Mouse (Mus musculus): ENCODE data around the gene Xndc1. TPM values are rescaled to one million over a fixed set of nuclear protein-coding genes. Genes with fewer than 3 reads are reported as not detected.

The Xndc1 gene
- polyA plus RNA-seq, 1 experiment from 2014 or later, result 22.0 TPM

DNA sequence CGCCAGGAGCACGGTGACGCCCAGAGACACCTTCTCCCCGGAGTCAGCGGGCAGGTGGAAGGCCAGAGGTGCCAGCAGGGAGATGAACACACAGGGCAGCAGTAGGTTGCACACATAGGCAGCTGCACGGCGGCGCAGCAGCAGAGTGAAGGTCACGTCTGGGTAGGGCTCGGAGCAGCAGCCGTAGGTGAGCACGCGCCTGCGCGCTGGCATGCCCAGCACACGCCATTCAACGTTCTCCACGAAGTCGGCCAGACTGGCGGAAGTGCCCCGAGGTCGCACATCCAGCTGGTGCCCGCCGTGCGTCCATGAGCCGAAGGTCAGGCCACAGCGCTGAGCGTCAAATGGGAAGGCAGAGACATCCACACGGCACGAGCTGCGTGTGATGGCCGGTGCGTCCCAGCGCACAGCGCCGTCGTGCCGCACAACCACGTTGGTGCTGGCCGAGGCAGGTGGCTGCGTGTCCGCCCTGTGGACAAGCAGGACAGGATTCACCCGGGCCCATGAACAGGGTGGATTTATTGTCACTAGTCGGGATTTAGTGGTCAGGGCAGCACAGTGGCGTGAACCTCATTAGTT lies 47.9 kb downstream of the Xndc1 start:
- Histone ChIP-seq H3K4me2 (no peak overlapping the region), H3K9ac (no peak overlapping the region), H3K4me1 (replicated peaks) (no peaks in the 10 kb centered on the region), H3K27me3 (no peaks in the 10 kb centered on the region), H3K36me3 (peaks cover 2% of the 10 kb centered on the region), H3K4me3 (no peak overlapping the region), H3K9me3 (no peaks in the 10 kb centered on the region), H3K27ac (replicated peaks) (no peak overlapping the region)
- ATAC-seq (ENCODE audit: low read depth), result no peak
- 85% methylated on average over 45 of the region's 45 CpGs for WGBS

GRCm38 (mm10) chr7:102116579-102117331 lies 51.4 kb downstream of the Xndc1 start, which contains the start of gene Chrna10:
TSS of gene Chrna10 (minus strand) at chr7:102116828.
- H3K36me3 ChIP-seq, result peaks cover 36% of the 10 kb centered on the region
- no peaks in the 10 kb centered on the region for H3K9me3 ChIP-seq
- no peaks in the 10 kb centered on the region for H3K27me3 ChIP-seq
- H3K4me1 ChIP-seq (replicated peaks), result no peaks in the 10 kb centered on the region
- ATAC-seq (ENCODE audit: low read depth), result no peak
- no peak within 1 kb of the TSS for H3K4me2 ChIP-seq
- H3K27ac ChIP-seq (replicated peaks), result no peak within 1 kb of the TSS
- no peak within 1 kb of the TSS for H3K9ac ChIP-seq
- WGBS, result 64% methylated on average over 7 of the region's 7 CpGs
- no peak within 1 kb of the TSS for H3K4me3 ChIP-seq

DNA sequence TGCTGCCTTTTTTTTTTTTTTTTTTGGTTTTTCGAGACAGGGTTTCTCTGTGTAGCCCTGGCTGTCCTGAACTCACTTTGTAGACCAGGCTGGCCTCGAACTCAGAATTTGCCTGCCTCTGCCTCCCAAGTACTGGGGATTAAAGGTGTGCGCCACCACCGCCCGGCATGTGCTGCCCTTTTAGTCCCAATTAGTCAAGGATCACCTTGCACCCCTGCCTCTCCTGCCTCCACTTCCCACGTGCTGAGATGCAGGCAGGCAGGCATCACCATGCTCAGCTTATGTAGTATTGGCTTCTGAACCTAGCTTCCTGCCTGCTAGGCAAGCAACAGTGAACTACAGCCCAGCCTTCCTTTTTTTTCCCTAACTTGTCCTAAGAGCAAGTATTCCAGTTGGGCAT lies 52.1 kb downstream of the Xndc1 start:
- Histone ChIP-seq H3K9me3 (no peaks in the 10 kb centered on the region), H3K4me3 (no peak overlapping the region), H3K36me3 (peaks cover 42% of the 10 kb centered on the region), H3K4me1 (replicated peaks) (no peaks in the 10 kb centered on the region), H3K27me3 (no peaks in the 10 kb centered on the region), H3K27ac (replicated peaks) (no peak overlapping the region), H3K9ac (no peak overlapping the region), H3K4me2 (no peak overlapping the region)
- WGBS, result 76% methylated on average over 6 of the region's 6 CpGs
- ATAC-seq (ENCODE audit: low read depth), result no peak

GRCm38 (mm10) chr7:102120326-102120725 lies 55.0 kb downstream of the Xndc1 start:
- Histone ChIP-seq H3K4me1 (replicated peaks) (no peaks in the 10 kb centered on the region), H3K27me3 (no peaks in the 10 kb centered on the region), H3K9me3 (no peaks in the 10 kb centered on the region), H3K9ac (no peak overlapping the region), H3K36me3 (peaks cover 72% of the 10 kb centered on the region), H3K4me3 (no peak overlapping the region), H3K27ac (replicated peaks) (no peak overlapping the region), H3K4me2 (no peak overlapping the region)
- 97% methylated on average over 10 of the region's 10 CpGs for WGBS
- ATAC-seq (ENCODE audit: low read depth), result no peak

GRCm38 (mm10) chr7:102132395-102132794 lies 67.1 kb downstream of the Xndc1 start:
- H3K27me3 ChIP-seq, result no peaks in the 10 kb centered on the region
- WGBS, result 88% methylated on average over 4 of the region's 4 CpGs
- H3K36me3 ChIP-seq, result peaks cover 83% of the 10 kb centered on the region
- H3K9ac ChIP-seq, result no peak overlapping the region
- H3K9me3 ChIP-seq, result no peaks in the 10 kb centered on the region
- H3K4me2 ChIP-seq, result no peak overlapping the region
- no peak for ATAC-seq (ENCODE audit: low read depth)
- H3K4me1 ChIP-seq (replicated peaks), result no peaks in the 10 kb centered on the region
- H3K27ac ChIP-seq (replicated peaks), result no peak overlapping the region
- H3K4me3 ChIP-seq, result no peak overlapping the region

Other genes starting within 250 kb of the Xndc1 start
- gene Phox2a, start 247.2 kb upstream of the Xndc1 start, polyA plus RNA-seq (2015; fragmentation: Nextera tagmentation; extraction: Ambion mirVana), result 1.1 and 2.3 TPM in 2 replicates
- 17.4 and 22.2 TPM in 2 replicates for gene Inppl1, start 227.3 kb upstream of the Xndc1 start, polyA plus RNA-seq (2015; fragmentation: Nextera tagmentation; extraction: Ambion mirVana)
- gene Folr2, start 208.3 kb upstream of the Xndc1 start, polyA plus RNA-seq (2015; fragmentation: Nextera tagmentation; extraction: Ambion mirVana), result 2.3 and 3.3 TPM in 2 replicates
- 72.7 and 81.9 TPM in 2 replicates for gene Anapc15, start 201.8 kb upstream of the Xndc1 start, polyA plus RNA-seq (2015; fragmentation: Nextera tagmentation; extraction: Ambion mirVana)
- 0.77 and 4.3 TPM in 2 replicates for gene Folr1, start 194.7 kb upstream of the Xndc1 start, polyA plus RNA-seq (2015; fragmentation: Nextera tagmentation; extraction: Ambion mirVana)
- gene Lamtor1, start 159.6 kb upstream of the Xndc1 start, polyA plus RNA-seq (2015; fragmentation: Nextera tagmentation; extraction: Ambion mirVana), result 134 and 139 TPM in 2 replicates
- gene Tomt, start 159.2 kb upstream of the Xndc1 start, polyA plus RNA-seq (2015; fragmentation: Nextera tagmentation; extraction: Ambion mirVana), result 0.25 and 0.54 TPM in 2 replicates
- 6.6 and 8.3 TPM in 2 replicates for gene Lrrc51, start 131.6 kb upstream of the Xndc1 start, polyA plus RNA-seq (2015; fragmentation: Nextera tagmentation; extraction: Ambion mirVana)
- 46.2 and 50.1 TPM in 2 replicates for gene Numa1, start 131.4 kb upstream of the Xndc1 start, polyA plus RNA-seq (2015; fragmentation: Nextera tagmentation; extraction: Ambion mirVana)
- 3.7 and 4.6 TPM in 2 replicates for gene Il18bp, start 46.8 kb upstream of the Xndc1 start, polyA plus RNA-seq (2015; fragmentation: Nextera tagmentation; extraction: Ambion mirVana)
- gene Rnf121, start within 50 bp of the Xndc1 start, polyA plus RNA-seq (2015; fragmentation: Nextera tagmentation; extraction: Ambion mirVana), result 30.7 and 33.2 TPM in 2 replicates
- 1.9 and 2.5 TPM in 2 replicates for gene Xntrpc, start 202 bp downstream of the Xndc1 start, polyA plus RNA-seq (2015; fragmentation: Nextera tagmentation; extraction: Ambion mirVana)
- gene Trpc2, start 17.6 kb downstream of the Xndc1 start, polyA plus RNA-seq (2015; fragmentation: Nextera tagmentation; extraction: Ambion mirVana), result 1.8 TPM in 1 of 2 replicates, not detected in the other
- 0.71 and 1.2 TPM in 2 replicates for gene Art1, start 36.2 kb downstream of the Xndc1 start, polyA plus RNA-seq (2015; fragmentation: Nextera tagmentation; extraction: Ambion mirVana)
- 0.60 and 0.77 TPM in 2 replicates for gene Art5, start 44.0 kb downstream of the Xndc1 start, polyA plus RNA-seq (2015; fragmentation: Nextera tagmentation; extraction: Ambion mirVana)
- gene Chrna10, start 51.3 kb downstream of the Xndc1 start, polyA plus RNA-seq (2015; fragmentation: Nextera tagmentation; extraction: Ambion mirVana), result not detected in 2 replicates
- 21.6 and 23.7 TPM in 2 replicates for gene Nup98, start 144.7 kb downstream of the Xndc1 start, polyA plus RNA-seq (2015; fragmentation: Nextera tagmentation; extraction: Ambion mirVana)
- gene Pgap2, start 144.7 kb downstream of the Xndc1 start, polyA plus RNA-seq (2015; fragmentation: Nextera tagmentation; extraction: Ambion mirVana), result 47.5 and 49.6 TPM in 2 replicates
- 20.1 and 22.5 TPM in 2 replicates for gene Rhog, start 190.5 kb downstream of the Xndc1 start, polyA plus RNA-seq (2015; fragmentation: Nextera tagmentation; extraction: Ambion mirVana)
- gene Stim1, start 202.3 kb downstream of the Xndc1 start, polyA plus RNA-seq (2015; fragmentation: Nextera tagmentation; extraction: Ambion mirVana), result 10.2 and 11.6 TPM in 2 replicates

Measured in neural tube, embryonic 13.5 days (tissue).